Comparison of ENCODE assay signal across 13 mouse cellular contexts in genomic region chr6:94685611-94686010, GRCm38 (mm10). TPM values are rescaled to one million over a fixed set of nuclear protein-coding genes. Genes with fewer than 3 reads are reported as not detected.
DNase-seq lines count a peak whose midpoint lies in the region; ATAC-seq and TF ChIP-seq lines count a peak whose summit lies in the region.
"Had no signal": no experiment of that assay in that cellular context is flagged by ENCODE, and none has a peak within 500 bp of the region (broad histone marks: within the 10 kb centered on the region; RNA-seq: fewer than 3 reads in every experiment).

No protein-coding gene starts in this region.

- no peaks in the 10 kb centered on the region for H3K36me3 ChIP-seq in heart, embryonic 16.5 days (ENCODE audit: control insufficient read depth, insufficient read depth)
- no peaks in the 10 kb centered on the region for H3K36me3 ChIP-seq in thymus, adult 2 months (ENCODE audit: control insufficient read depth, insufficient read depth, low read length)
- no peaks in the 10 kb centered on the region for H3K36me3 ChIP-seq in forebrain, embryonic 16.5 days (ENCODE audit: control insufficient read depth, insufficient read depth)
- H3K36me3 ChIP-seq: hindbrain, embryonic 15.5 days had no signal

- peak overlapping the region; percentile 44; the same call in 1 of the 2 replicates for H3K4me2 ChIP-seq in heart, embryonic 16.5 days (ENCODE audit: low read depth, low read length)
- H3K4me2 ChIP-seq in forebrain, embryonic 16.5 days (ENCODE audit: low read length), result no peak overlapping the region

- no peaks in the 10 kb centered on the region for H3K27me3 ChIP-seq in heart, embryonic 16.5 days (ENCODE audit: control insufficient read depth, insufficient read depth, low read length)
- H3K27me3 ChIP-seq in thymus, adult 2 months (ENCODE audit: control insufficient read depth, insufficient read depth, low read length), result no peaks in the 10 kb centered on the region
- no peaks in the 10 kb centered on the region for H3K27me3 ChIP-seq in forebrain, embryonic 16.5 days (replicated peaks; ENCODE audit: control insufficient read depth, insufficient read depth, low read length)
- H3K27me3 ChIP-seq: hindbrain, embryonic 15.5 days had no signal

- H3K4me1 ChIP-seq in heart, embryonic 16.5 days (ENCODE audit: control insufficient read depth, insufficient read depth, low read length), result peaks cover 70% of the 10 kb centered on the region
- H3K4me1 ChIP-seq in thymus, adult 2 months (replicated peaks; ENCODE audit: control insufficient read depth, insufficient read depth, low read length), result peaks cover 61% of the 10 kb centered on the region
- peaks cover 21% of the 10 kb centered on the region for H3K4me1 ChIP-seq in forebrain, embryonic 16.5 days (replicated peaks; ENCODE audit: control insufficient read depth, insufficient read depth, low read length)

- no peak overlapping the region for H3K4me3 ChIP-seq in heart, embryonic 16.5 days (ENCODE audit: low read length)
- H3K4me3 ChIP-seq in thymus, adult 2 months (ENCODE audit: control insufficient read depth, insufficient read depth, low read length), result no peak overlapping the region
- no peak overlapping the region for H3K4me3 ChIP-seq in forebrain, embryonic 16.5 days (replicated peaks; ENCODE audit: low read length)
- H3K4me3 ChIP-seq: erythroblast, embryonic 14.5 days; hindbrain, embryonic 15.5 days had no signal

- H3K9me3 ChIP-seq in heart, embryonic 16.5 days (replicated peaks; ENCODE audit: control insufficient read depth, low read length), result no peaks in the 10 kb centered on the region
- no peaks in the 10 kb centered on the region for H3K9me3 ChIP-seq in forebrain, embryonic 16.5 days (ENCODE audit: control insufficient read depth, low read length)
- H3K9me3 ChIP-seq: G1E; hindbrain, embryonic 15.5 days had no signal

- no peak for DNase-seq in heart, postnatal 36 days
- no peak for DNase-seq in thymus, adult 2 months
- no peak for DNase-seq in thymus, postnatal 25 days
- no peak for DNase-seq in left cerebral cortex, postnatal 10 days (ENCODE audit: extremely low spot score in 1 of 2, low spot score in 2 of 2)
- DNase-seq in urinary bladder, postnatal 14 days (ENCODE audit: low spot score), result no peak
- DNase-seq in gastrocnemius, adult 8-10 months (ENCODE audit: low spot score in 2 of 2), result no peak
- DNase-seq: adrenal gland, postnatal 36 days; right cerebral cortex, postnatal 4 days had no signal

- no peak for TF ChIP-seq POLR2A in thymus, adult 2 months (IDR thresholded peaks at IDR 0.05; ENCODE audit: control insufficient read depth, extremely low read depth, insufficient read depth, low read length, poor library complexity)

- WGBS in heart, embryonic 16.5 days, result 64% methylated on average over 6 of the region's 6 CpGs
- WGBS in thymus, adult 2 months, result 76% methylated on average over 6 of the region's 6 CpGs
- 47% methylated on average over 6 of the region's 6 CpGs for WGBS in forebrain, embryonic 16.5 days

- no peak for ATAC-seq in heart, embryonic 16.5 days (replicated peaks; ENCODE audit: extremely low read depth, insufficient read depth, low FRiP score)
- ATAC-seq in forebrain, embryonic 16.5 days, result peak; percentile 65

- no peak overlapping the region for H3K9ac ChIP-seq in heart, embryonic 16.5 days (ENCODE audit: low read length)
- H3K9ac ChIP-seq in forebrain, embryonic 16.5 days (replicated peaks; ENCODE audit: low read depth, low read length), result no peak overlapping the region
- H3K9ac ChIP-seq: hindbrain, embryonic 15.5 days had no signal

- intact Hi-C loops in heart, postnatal 36 days (cut with DNase I), result no loop called here
- intact Hi-C loops in left cerebral cortex, postnatal 10 days (cut with DNase I), result no loop called here

- no peak for TF ChIP-seq CTCF in thymus, adult 2 months (IDR thresholded peaks at IDR 0.05; ENCODE audit: borderline replicate concordance, control insufficient read depth, extremely low read depth, insufficient read depth, low read length, poor library complexity)

- H3K27ac ChIP-seq in heart, embryonic 16.5 days (ENCODE audit: low read length), result peak overlapping the region; percentile 54; the same call in 1 of the 2 replicates
- H3K27ac ChIP-seq in thymus, adult 2 months (ENCODE audit: control insufficient read depth, insufficient read depth, low read length), result peak overlapping the region; percentile 53; the same call in 1 of the 2 replicates
- H3K27ac ChIP-seq in forebrain, embryonic 16.5 days (ENCODE audit: low read length), result no peak overlapping the region
- H3K27ac ChIP-seq: hindbrain, embryonic 15.5 days had no signal

RNA-seq across cellular contexts. Expression of gene Lrig1, which starts 14.3 kb away (rescaled TPM):
- 7.7 and 8.9 TPM in 2 replicates for polyA plus RNA-seq in heart, embryonic 16.5 days (2015; fragmentation: Nextera tagmentation; extraction: Ambion mirVana)
- total RNA-seq in heart, postnatal 36 days (2021), result 10 to 100 TPM; 36.9 to 43.2 TPM
- 58.7 and 62.1 TPM in 2 replicates for polyA plus RNA-seq in thymus, adult 2 months (2012; rRNA removed)
- polyA plus RNA-seq in forebrain, embryonic 16.5 days (2015; fragmentation: Nextera tagmentation; extraction: Ambion mirVana), result 7.1 and 8.3 TPM in 2 replicates
- total RNA-seq in left cerebral cortex, postnatal 10 days (2021), result 10 to 100 TPM; 32.0 to 32.9 TPM
- total RNA-seq in gastrocnemius, adult 8-10 months (2022), result 10 to 100 TPM; 43.8 to 49.3 (median 48.3) TPM
